Mouse (Mus musculus): Measurements from ENCODE around the gene Col24a1. TPM values are rescaled to one million over a fixed set of nuclear protein-coding genes. Genes with fewer than 3 reads are reported as not detected.

The Col24a1 gene
- polyA plus RNA-seq, 1 experiment from 2014 or later: 0.37 TPM

GRCm38 (mm10) chr3:145386434-145386833 lies 94.2 kb downstream of the Col24a1 start:
- H3K9me3 ChIP-seq (ENCODE audit: control insufficient read depth, low read length): no peaks in the 10 kb centered on the region
- no peak overlapping the region for H3K27ac ChIP-seq (replicated peaks; ENCODE audit: low read depth, low read length)
- H3K4me2 ChIP-seq (ENCODE audit: low read length): no peak overlapping the region
- ATAC-seq (ENCODE audit: low FRiP score, low TSS enrichment) (no peak), DNase-seq (no peak)
- no peaks in the 10 kb centered on the region for H3K4me1 ChIP-seq (ENCODE audit: control insufficient read depth, insufficient read depth, low read length)
- H3K36me3 ChIP-seq (ENCODE audit: control insufficient read depth, insufficient read depth, low read length): no peaks in the 10 kb centered on the region
- H3K4me3 ChIP-seq (replicated peaks; ENCODE audit: low read depth, low read length): no peak overlapping the region
- H3K9ac ChIP-seq (replicated peaks; ENCODE audit: low read length): no peak overlapping the region
- no peaks in the 10 kb centered on the region for H3K27me3 ChIP-seq (ENCODE audit: control insufficient read depth, insufficient read depth, low read length)

- DNase-seq (no peak), ATAC-seq (ENCODE audit: low FRiP score, low TSS enrichment) (no peak)
- Histone ChIP-seq H3K4me2 (ENCODE audit: low read length) (no peak overlapping the region), H3K36me3 (ENCODE audit: control insufficient read depth, insufficient read depth, low read length) (no peaks in the 10 kb centered on the region), H3K4me3 (replicated peaks; ENCODE audit: low read depth, low read length) (no peak overlapping the region), H3K27ac (replicated peaks; ENCODE audit: low read depth, low read length) (no peak overlapping the region), H3K9ac (replicated peaks; ENCODE audit: low read length) (no peak overlapping the region), H3K9me3 (ENCODE audit: control insufficient read depth, low read length) (no peaks in the 10 kb centered on the region), H3K4me1 (ENCODE audit: control insufficient read depth, insufficient read depth, low read length) (no peaks in the 10 kb centered on the region), H3K27me3 (ENCODE audit: control insufficient read depth, insufficient read depth, low read length) (no peaks in the 10 kb centered on the region)
- 95% methylated on average over 4 of the region's 4 CpGs for WGBS
These were observed 98.4 kb downstream of the Col24a1 start for GRCm38 (mm10) chr3:145390681-145391080.

GRCm38 (mm10) chr3:145391986-145392659 lies 99.9 kb downstream of the Col24a1 start:
- H3K9me3 ChIP-seq (ENCODE audit: control insufficient read depth, low read length): no peaks in the 10 kb centered on the region
- no peaks in the 10 kb centered on the region for H3K4me1 ChIP-seq (ENCODE audit: control insufficient read depth, insufficient read depth, low read length)
- no peaks in the 10 kb centered on the region for H3K27me3 ChIP-seq (ENCODE audit: control insufficient read depth, insufficient read depth, low read length)
- ATAC-seq (ENCODE audit: low FRiP score, low TSS enrichment): no peak
- H3K4me2 ChIP-seq (ENCODE audit: low read length): no peak overlapping the region
- H3K4me3 ChIP-seq (replicated peaks; ENCODE audit: low read depth, low read length): no peak overlapping the region
- H3K36me3 ChIP-seq (ENCODE audit: control insufficient read depth, insufficient read depth, low read length): no peaks in the 10 kb centered on the region
- H3K27ac ChIP-seq (replicated peaks; ENCODE audit: low read depth, low read length): no peak overlapping the region
- H3K9ac ChIP-seq (replicated peaks; ENCODE audit: low read length): no peak overlapping the region
- WGBS: 84% methylated on average over 19 of the region's 19 CpGs
- no peak for DNase-seq

- peaks cover 4% of the 10 kb centered on the region; the same call in 1 of the 2 replicates for H3K4me1 ChIP-seq (ENCODE audit: control insufficient read depth, insufficient read depth, low read length)
- H3K27ac ChIP-seq (replicated peaks; ENCODE audit: low read depth, low read length): no peak overlapping the region
- no peak overlapping the region for H3K4me3 ChIP-seq (replicated peaks; ENCODE audit: low read depth, low read length)
- DNase-seq: no peak
- H3K9me3 ChIP-seq (ENCODE audit: control insufficient read depth, low read length): no peaks in the 10 kb centered on the region
- no peaks in the 10 kb centered on the region for H3K27me3 ChIP-seq (ENCODE audit: control insufficient read depth, insufficient read depth, low read length)
- no peak for ATAC-seq (ENCODE audit: low FRiP score, low TSS enrichment)
- no peak overlapping the region for H3K4me2 ChIP-seq (ENCODE audit: low read length)
- 96% methylated on average over 3 of the region's 3 CpGs for WGBS
- H3K9ac ChIP-seq (replicated peaks; ENCODE audit: low read length): no peak overlapping the region
- no peaks in the 10 kb centered on the region for H3K36me3 ChIP-seq (ENCODE audit: control insufficient read depth, insufficient read depth, low read length)
These were observed 106.9 kb downstream of the Col24a1 start for GRCm38 (mm10) chr3:145399173-145399572.

GRCm38 (mm10) chr3:145402257-145402656 lies 110.0 kb downstream of the Col24a1 start:
- H3K27ac ChIP-seq (replicated peaks; ENCODE audit: low read depth, low read length): no peak overlapping the region
- WGBS: 87% methylated on average over 10 of the region's 10 CpGs
- no peak for DNase-seq
- peak overlapping the region; percentile 52 for H3K4me2 ChIP-seq (ENCODE audit: low read length)
- no peak for ATAC-seq (ENCODE audit: low FRiP score, low TSS enrichment)
- H3K4me1 ChIP-seq (ENCODE audit: control insufficient read depth, insufficient read depth, low read length): peaks cover 4% of the 10 kb centered on the region; the same call in 1 of the 2 replicates
- H3K36me3 ChIP-seq (ENCODE audit: control insufficient read depth, insufficient read depth, low read length): no peaks in the 10 kb centered on the region
- no peaks in the 10 kb centered on the region for H3K27me3 ChIP-seq (ENCODE audit: control insufficient read depth, insufficient read depth, low read length)
- H3K4me3 ChIP-seq (replicated peaks; ENCODE audit: low read depth, low read length): peak overlapping the region; percentile 19
- no peaks in the 10 kb centered on the region for H3K9me3 ChIP-seq (ENCODE audit: control insufficient read depth, low read length)
- no peak overlapping the region; the same call in 1 of the 2 replicates for H3K9ac ChIP-seq (replicated peaks; ENCODE audit: low read length)

- Histone ChIP-seq H3K9me3 (ENCODE audit: control insufficient read depth, low read length) (no peaks in the 10 kb centered on the region), H3K4me3 (replicated peaks; ENCODE audit: low read depth, low read length) (peak overlapping the region; percentile 19), H3K36me3 (ENCODE audit: control insufficient read depth, insufficient read depth, low read length) (no peaks in the 10 kb centered on the region), H3K27me3 (ENCODE audit: control insufficient read depth, insufficient read depth, low read length) (no peaks in the 10 kb centered on the region), H3K9ac (replicated peaks; ENCODE audit: low read length) (no peak overlapping the region), H3K4me2 (ENCODE audit: low read length) (peak overlapping the region; percentile 52), H3K4me1 (ENCODE audit: control insufficient read depth, insufficient read depth, low read length) (peaks cover 4% of the 10 kb centered on the region; the same call in 1 of the 2 replicates), H3K27ac (replicated peaks; ENCODE audit: low read depth, low read length) (no peak overlapping the region)
- ATAC-seq (ENCODE audit: low FRiP score, low TSS enrichment): no peak
- WGBS: 56% methylated on average over 6 of the region's 6 CpGs
- DNase-seq: peak; percentile 42
These were observed 110.7 kb downstream of the Col24a1 start for GRCm38 (mm10) chr3:145402994-145403393.

- Histone ChIP-seq H3K9me3 (ENCODE audit: control insufficient read depth, low read length) (no peaks in the 10 kb centered on the region), H3K36me3 (ENCODE audit: control insufficient read depth, insufficient read depth, low read length) (no peaks in the 10 kb centered on the region), H3K27me3 (ENCODE audit: control insufficient read depth, insufficient read depth, low read length) (no peaks in the 10 kb centered on the region), H3K4me2 (ENCODE audit: low read length) (no peak overlapping the region), H3K27ac (replicated peaks; ENCODE audit: low read depth, low read length) (no peak overlapping the region), H3K4me3 (replicated peaks; ENCODE audit: low read depth, low read length) (no peak overlapping the region), H3K4me1 (ENCODE audit: control insufficient read depth, insufficient read depth, low read length) (no peaks in the 10 kb centered on the region), H3K9ac (replicated peaks; ENCODE audit: low read length) (no peak overlapping the region)
- ATAC-seq (ENCODE audit: low FRiP score, low TSS enrichment): no peak
- DNase-seq: no peak
- WGBS: 72% methylated on average over 3 of the region's 3 CpGs
These were observed 115.8 kb downstream of the Col24a1 start for GRCm38 (mm10) chr3:145408045-145408444.

- ATAC-seq (ENCODE audit: low FRiP score, low TSS enrichment): no peak
- H3K4me3 ChIP-seq (replicated peaks; ENCODE audit: low read depth, low read length): no peak overlapping the region
- no peak overlapping the region for H3K4me2 ChIP-seq (ENCODE audit: low read length)
- no peaks in the 10 kb centered on the region for H3K27me3 ChIP-seq (ENCODE audit: control insufficient read depth, insufficient read depth, low read length)
- no peaks in the 10 kb centered on the region for H3K36me3 ChIP-seq (ENCODE audit: control insufficient read depth, insufficient read depth, low read length)
- no peak for DNase-seq
- 42% methylated on average over 4 of the region's 4 CpGs for WGBS
- H3K9ac ChIP-seq (replicated peaks; ENCODE audit: low read length): no peak overlapping the region
- H3K27ac ChIP-seq (replicated peaks; ENCODE audit: low read depth, low read length): no peak overlapping the region
- no peaks in the 10 kb centered on the region for H3K9me3 ChIP-seq (ENCODE audit: control insufficient read depth, low read length)
- no peaks in the 10 kb centered on the region for H3K4me1 ChIP-seq (ENCODE audit: control insufficient read depth, insufficient read depth, low read length)
These were observed 119.9 kb downstream of the Col24a1 start for GRCm38 (mm10) chr3:145412137-145412536.

GRCm38 (mm10) chr3:145414362-145414761 lies 122.1 kb downstream of the Col24a1 start:
- H3K9ac ChIP-seq (replicated peaks; ENCODE audit: low read length): no peak overlapping the region
- H3K4me1 ChIP-seq (ENCODE audit: control insufficient read depth, insufficient read depth, low read length): no peaks in the 10 kb centered on the region
- H3K27ac ChIP-seq (replicated peaks; ENCODE audit: low read depth, low read length): no peak overlapping the region
- WGBS: 96% methylated on average over 3 of the region's 3 CpGs
- DNase-seq (no peak), ATAC-seq (ENCODE audit: low FRiP score, low TSS enrichment) (no peak)
- H3K27me3 ChIP-seq (ENCODE audit: control insufficient read depth, insufficient read depth, low read length): no peaks in the 10 kb centered on the region
- no peak overlapping the region for H3K4me3 ChIP-seq (replicated peaks; ENCODE audit: low read depth, low read length)
- no peaks in the 10 kb centered on the region for H3K9me3 ChIP-seq (ENCODE audit: control insufficient read depth, low read length)
- H3K4me2 ChIP-seq (ENCODE audit: low read length): no peak overlapping the region
- no peaks in the 10 kb centered on the region for H3K36me3 ChIP-seq (ENCODE audit: control insufficient read depth, insufficient read depth, low read length)

All from midbrain, embryonic 14.5 days (tissue).